Mouse (Mus musculus) heart, embryonic 16.5 days (tissue): Measurements from ENCODE around the gene Slc25a35. TPM values are rescaled to one million over a fixed set of nuclear protein-coding genes. Genes with fewer than 3 reads are reported as not detected.
"Not testable (repeated sequence)": the region's sequence is repeated elsewhere in the genome, so short reads cannot be mapped to it uniquely, and the experiment has no call there.

Experiments used
- ATAC-seq: fragments of 200-750 bp; cut with Nextera tagmentation; replicated peaks from 2 replicates; pipeline ENCODE4 v1.8.0; 2017; ENCODE audit warnings: moderate number of reproducible peaks; ENCODE audit not compliant: insufficient read depth, low FRiP score; ENCODE audit errors: extremely low read depth
- H3K27ac ChIP-seq: fragments of 300-500 bp; sonication (generic); 2 replicates; pipeline ENCODE4 v1.5.1; 2014; ENCODE audit warnings: mild to moderate bottlenecking, low read length, control low read depth, moderate library complexity
- H3K27me3 ChIP-seq: fragments of 300-500 bp; sonication (generic); 2 replicates; pipeline ENCODE4 v1.6.1; 2014; ENCODE audit warnings: low read length, mixed read lengths; ENCODE audit not compliant: control insufficient read depth, insufficient read depth
- H3K36me3 ChIP-seq: fragments of 300-500 bp; sonication (generic); 2 replicates; pipeline ENCODE4 v1.6.1; 2014; ENCODE audit not compliant: control insufficient read depth, insufficient read depth
- H3K4me1 ChIP-seq: fragments of 300-500 bp; sonication (generic); 2 replicates; pipeline ENCODE4 v1.6.1; 2014; ENCODE audit warnings: low read length, mixed read lengths; ENCODE audit not compliant: control insufficient read depth, insufficient read depth
- H3K4me2 ChIP-seq: fragments of 300-500 bp; sonication (generic); 2 replicates; pipeline ENCODE4 v1.6.1; 2014; ENCODE audit warnings: low read depth, mild to moderate bottlenecking, control low read depth, low read length
- H3K4me3 ChIP-seq: fragments of 300-500 bp; sonication (generic); 2 replicates; pipeline ENCODE4 v1.5.1; 2014; ENCODE audit warnings: mild to moderate bottlenecking, control low read depth, low read length
- H3K9ac ChIP-seq: fragments of 300-500 bp; sonication (generic); 2 replicates; pipeline ENCODE4 v1.6.1; 2014; ENCODE audit warnings: low read length, control low read depth
- H3K9me3 ChIP-seq: fragments of 300-500 bp; sonication (generic); replicated peaks from 2 replicates; pipeline ENCODE4 v1.6.1; 2016; ENCODE audit warnings: low read length; ENCODE audit not compliant: control insufficient read depth
- WGBS: fragments of 180-500 bp; shearing (Covaris S2); extraction: QIAGEN DNeasy Blood & Tissue Kit; methylation state at CpG from one replicate; pipeline ENCODE4 v1.1.7; 2014; 5-methylcytosine and 5-hydroxymethylcytosine counted together
- polyA plus RNA-seq: library from polyadenylated mRNA; unstranded; fragments of >200 nt; fragmentation: Nextera tagmentation; extraction: Ambion mirVana; gene quantifications from 2 replicates; pipeline ENCODE4 v1.2.1, GENCODE M21; 2015

Slc25a35 gene
- polyA plus RNA-seq, 1 experiment from 2014 or later: 1.7 TPM

DNA sequence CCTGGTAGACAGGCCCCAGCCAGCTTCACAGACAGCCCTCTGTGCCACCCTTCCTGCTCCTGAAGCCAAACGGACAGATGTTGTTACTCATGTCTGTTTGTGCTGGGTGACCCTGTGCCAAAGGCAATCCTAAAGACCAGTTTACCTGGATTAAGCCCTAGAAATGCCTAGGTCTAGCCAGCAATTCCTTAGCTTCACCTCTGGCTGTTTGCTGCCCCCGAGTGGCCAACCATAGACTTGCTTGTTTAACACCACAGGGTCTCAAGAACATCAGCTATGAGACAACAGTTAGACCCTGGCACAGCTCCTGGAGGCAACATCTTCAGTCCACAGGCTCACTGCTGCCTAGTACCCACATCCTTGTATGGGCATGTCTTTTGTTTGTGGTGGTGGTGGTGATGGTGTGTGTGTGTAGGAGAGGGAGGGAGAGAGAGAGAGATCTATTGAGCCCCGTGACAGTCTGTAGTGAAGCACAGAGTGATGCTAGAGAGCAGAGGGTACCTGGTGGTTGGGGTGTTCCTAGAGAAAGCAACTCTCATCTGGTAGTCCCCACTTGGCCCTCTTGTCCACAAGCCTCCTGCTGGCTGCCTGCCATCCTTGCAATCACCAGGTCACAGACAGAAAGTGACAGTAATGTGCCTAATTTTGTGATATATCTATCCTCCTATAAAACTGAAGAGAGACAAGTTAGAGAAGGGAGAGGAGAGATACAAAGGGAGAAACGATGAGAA, 14.9 kb downstream of the Slc25a35 start:
- Histone ChIP-seq H3K4me1 (no peaks in the 10 kb centered on the region), H3K36me3 (peaks cover 5% of the 10 kb centered on the region), H3K4me3 (no peak overlapping the region), H3K4me2 (no peak overlapping the region), H3K27me3 (no peaks in the 10 kb centered on the region), H3K9me3 (no peaks in the 10 kb centered on the region), H3K9ac (no peak overlapping the region), H3K27ac (no peak overlapping the region)
- no peak for ATAC-seq
- WGBS: 33% methylated on average over 4 of the region's 4 CpGs

DNA sequence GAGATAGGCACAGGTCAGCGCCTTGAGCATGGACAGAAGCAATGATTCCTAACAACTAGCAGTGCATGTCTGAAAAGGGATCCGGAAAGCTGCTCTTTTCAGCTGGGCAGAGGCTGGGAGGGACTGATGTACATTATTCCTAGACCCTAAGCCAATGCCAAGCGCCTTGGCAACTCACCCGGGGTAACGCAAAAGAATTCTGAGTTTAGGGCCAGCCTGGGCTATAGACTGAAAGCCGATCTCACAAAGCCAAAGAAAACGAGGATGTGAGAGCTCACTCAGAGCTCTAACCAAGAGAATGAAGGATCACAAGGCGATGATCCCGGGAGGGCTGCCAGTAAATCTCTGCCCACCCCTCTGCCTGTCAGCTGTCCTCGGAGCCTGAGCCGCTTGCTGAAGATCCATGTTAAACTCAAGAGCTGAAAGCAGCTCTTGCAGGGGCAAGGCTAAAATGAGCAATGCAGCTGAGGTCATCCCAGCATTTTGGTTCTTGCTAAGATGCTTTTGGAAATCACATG, 19.5 kb downstream of the Slc25a35 start:
- Histone ChIP-seq H3K4me1 (no peaks in the 10 kb centered on the region), H3K27me3 (no peaks in the 10 kb centered on the region), H3K9me3 (no peaks in the 10 kb centered on the region), H3K36me3 (peaks cover 36% of the 10 kb centered on the region), H3K27ac (no peak overlapping the region), H3K4me2 (no peak overlapping the region), H3K9ac (no peak overlapping the region), H3K4me3 (no peak overlapping the region)
- 87% methylated on average over 11 of the region's 11 CpGs for WGBS
- ATAC-seq: no peak

DNA sequence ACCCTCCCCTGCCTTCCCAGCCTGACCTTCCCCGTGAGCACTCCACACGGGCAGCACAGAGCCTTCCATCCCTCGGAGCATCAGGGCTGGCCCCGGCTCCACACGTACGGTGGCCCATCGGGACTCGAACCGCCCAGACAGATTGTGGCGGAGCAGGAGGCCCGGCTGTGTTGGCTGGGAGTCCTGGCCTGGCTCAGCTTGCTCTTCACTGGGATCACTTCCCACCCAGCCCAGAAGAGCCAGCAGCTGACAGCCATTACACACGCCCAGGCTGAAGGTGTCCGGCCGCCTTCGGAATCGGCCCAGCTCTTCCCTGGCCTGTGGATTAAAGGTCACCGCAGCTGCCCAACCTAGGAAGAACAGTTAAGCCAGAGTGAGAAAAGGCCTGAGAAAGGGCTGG, 20.4 kb downstream of the Slc25a35 start:
- 82% methylated on average over 17 of the region's 17 CpGs for WGBS
- ATAC-seq: no peak
- no peak overlapping the region for H3K4me3 ChIP-seq
- H3K27ac ChIP-seq: no peak overlapping the region
- no peaks in the 10 kb centered on the region for H3K9me3 ChIP-seq
- no peaks in the 10 kb centered on the region for H3K27me3 ChIP-seq
- H3K36me3 ChIP-seq: peaks cover 43% of the 10 kb centered on the region
- H3K4me2 ChIP-seq: no peak overlapping the region
- H3K4me1 ChIP-seq: no peaks in the 10 kb centered on the region
- H3K9ac ChIP-seq: no peak overlapping the region

DNA sequence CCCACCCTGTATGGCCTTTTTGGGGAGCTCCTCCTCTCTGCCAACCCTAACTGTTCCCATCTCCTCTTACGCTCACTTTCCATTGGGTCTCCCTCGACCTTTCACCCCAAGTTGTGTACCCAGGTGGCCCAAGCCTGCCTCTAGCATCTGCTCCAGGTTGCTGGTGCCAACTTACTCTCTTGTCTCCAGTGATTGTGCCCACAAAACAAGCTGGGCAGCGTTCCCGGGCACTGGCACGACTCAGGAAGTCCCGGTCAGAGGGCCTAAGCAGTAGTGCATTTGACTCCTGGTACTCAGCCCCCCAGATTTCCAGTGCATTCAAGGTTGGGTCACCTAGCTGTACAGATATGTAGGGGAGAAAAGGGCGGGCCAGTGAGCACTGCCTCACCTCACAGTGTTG, 25.2 kb downstream of the Slc25a35 start:
- no peak overlapping the region for H3K27ac ChIP-seq
- 90% methylated on average over 7 of the region's 7 CpGs for WGBS
- peaks cover 72% of the 10 kb centered on the region for H3K36me3 ChIP-seq
- no peaks in the 10 kb centered on the region for H3K9me3 ChIP-seq
- no peak overlapping the region for H3K4me3 ChIP-seq
- ATAC-seq: no peak
- no peak overlapping the region for H3K9ac ChIP-seq
- no peaks in the 10 kb centered on the region for H3K4me1 ChIP-seq
- no peaks in the 10 kb centered on the region for H3K27me3 ChIP-seq
- no peak overlapping the region for H3K4me2 ChIP-seq

DNA sequence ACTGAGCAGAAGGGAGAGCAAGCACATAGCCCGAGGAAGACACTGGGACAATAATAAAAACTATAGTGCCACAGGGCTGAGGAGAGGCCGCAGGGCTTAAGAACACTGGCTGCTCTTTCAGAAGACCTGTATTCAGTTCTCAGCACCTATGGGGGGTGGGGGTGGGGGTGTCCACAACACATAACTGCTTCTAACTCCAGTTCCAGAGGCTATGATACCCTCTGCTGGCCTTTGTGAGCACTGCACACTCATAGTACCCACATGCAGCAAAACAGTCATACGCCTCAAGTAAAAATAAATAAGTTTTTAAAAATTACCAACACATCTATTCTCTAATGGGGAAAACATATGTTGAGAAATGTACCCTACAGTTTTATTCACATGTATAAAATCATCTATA, 26.4 kb downstream of the Slc25a35 start:
- H3K27me3 ChIP-seq: no peaks in the 10 kb centered on the region
- H3K27ac ChIP-seq: no peak overlapping the region
- no peak overlapping the region for H3K9ac ChIP-seq
- WGBS: 93% methylated on average over 3 of the region's 3 CpGs
- peaks cover 76% of the 10 kb centered on the region for H3K36me3 ChIP-seq
- no peak for ATAC-seq
- H3K9me3 ChIP-seq: no peaks in the 10 kb centered on the region
- no peaks in the 10 kb centered on the region for H3K4me1 ChIP-seq
- H3K4me2 ChIP-seq: no peak overlapping the region
- H3K4me3 ChIP-seq: no peak overlapping the region

DNA sequence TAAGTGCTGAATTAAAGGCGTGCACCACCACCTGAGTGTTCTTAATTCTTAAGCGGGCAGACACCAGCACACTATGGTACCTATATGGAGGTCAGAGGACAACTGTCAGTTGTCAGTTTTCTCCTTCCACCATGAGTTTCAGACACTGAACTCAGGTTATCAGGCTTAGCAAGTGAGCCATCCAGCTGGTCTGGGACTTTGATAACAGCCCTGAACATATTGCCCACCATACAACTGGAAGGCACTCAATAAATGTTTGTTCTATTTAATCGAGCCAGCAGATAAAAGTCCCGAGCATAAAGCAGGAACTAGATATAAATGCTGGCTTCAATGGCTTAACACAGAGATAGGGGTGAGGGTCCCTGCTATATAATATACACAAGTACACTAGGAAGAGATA, 29.1 kb downstream of the Slc25a35 start:
- WGBS: 86% methylated on average over 4 of the region's 4 CpGs
- H3K27me3 ChIP-seq: no peaks in the 10 kb centered on the region
- no peak overlapping the region for H3K4me3 ChIP-seq
- no peak for ATAC-seq
- no peaks in the 10 kb centered on the region for H3K9me3 ChIP-seq
- H3K4me1 ChIP-seq: no peaks in the 10 kb centered on the region
- no peak overlapping the region for H3K9ac ChIP-seq
- H3K27ac ChIP-seq: no peak overlapping the region
- peaks cover 80% of the 10 kb centered on the region for H3K36me3 ChIP-seq
- H3K4me2 ChIP-seq: no peak overlapping the region

DNA sequence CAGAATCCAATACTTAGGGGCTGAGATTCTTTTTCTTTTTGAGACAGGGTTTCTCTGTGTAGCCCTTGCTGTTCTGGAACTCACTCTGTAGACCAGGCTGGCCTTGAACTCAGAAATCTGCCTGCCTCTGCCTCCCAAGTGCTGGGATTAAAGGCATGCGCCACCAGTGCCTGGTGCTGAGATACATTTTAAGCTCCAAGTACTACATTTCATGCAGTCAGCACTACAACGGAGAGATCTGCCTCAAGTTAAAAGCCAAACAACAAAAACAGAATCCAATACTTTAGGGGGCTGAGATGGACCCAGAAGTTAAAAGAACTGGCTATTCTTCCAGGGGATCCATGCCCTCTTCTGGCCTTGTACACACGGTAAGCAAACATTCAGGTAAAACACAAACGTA, 34.9 kb downstream of the Slc25a35 start:
- not testable (repeated sequence) for H3K4me2 ChIP-seq, H3K9me3 ChIP-seq, H3K4me1 ChIP-seq, H3K9ac ChIP-seq, ATAC-seq, H3K27ac ChIP-seq, H3K4me3 ChIP-seq, H3K27me3 ChIP-seq
- H3K36me3 ChIP-seq: peaks cover 42% of the 10 kb centered on the region
- WGBS: 90% methylated on average over 4 of the region's 4 CpGs

DNA sequence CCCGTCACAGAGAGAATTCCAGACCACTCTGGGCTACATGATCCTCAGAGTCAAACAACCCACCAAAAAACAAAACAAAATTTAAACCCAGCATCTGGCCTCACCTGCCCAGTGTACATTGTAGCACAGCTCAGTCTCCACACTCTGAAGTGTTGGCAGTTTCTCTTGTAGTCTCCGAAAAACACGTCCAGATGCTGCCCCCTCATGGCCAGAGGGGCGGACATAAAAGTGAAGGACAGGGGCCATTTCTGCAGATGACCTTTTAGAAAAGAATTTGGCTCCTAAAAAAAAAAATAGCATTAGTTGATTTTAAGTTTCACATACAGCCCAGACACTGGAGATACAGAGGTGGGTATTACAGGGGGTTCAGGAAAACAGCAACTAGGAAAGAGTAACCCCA, 35.7 kb downstream of the Slc25a35 start:
- Histone ChIP-seq H3K27ac (no peak overlapping the region), H3K4me1 (no peaks in the 10 kb centered on the region), H3K27me3 (no peaks in the 10 kb centered on the region), H3K9me3 (no peaks in the 10 kb centered on the region), H3K4me2 (no peak overlapping the region), H3K4me3 (no peak overlapping the region), H3K36me3 (peaks cover 34% of the 10 kb centered on the region), H3K9ac (no peak overlapping the region)
- 42% methylated on average over 4 of the region's 4 CpGs for WGBS
- ATAC-seq: no peak

DNA sequence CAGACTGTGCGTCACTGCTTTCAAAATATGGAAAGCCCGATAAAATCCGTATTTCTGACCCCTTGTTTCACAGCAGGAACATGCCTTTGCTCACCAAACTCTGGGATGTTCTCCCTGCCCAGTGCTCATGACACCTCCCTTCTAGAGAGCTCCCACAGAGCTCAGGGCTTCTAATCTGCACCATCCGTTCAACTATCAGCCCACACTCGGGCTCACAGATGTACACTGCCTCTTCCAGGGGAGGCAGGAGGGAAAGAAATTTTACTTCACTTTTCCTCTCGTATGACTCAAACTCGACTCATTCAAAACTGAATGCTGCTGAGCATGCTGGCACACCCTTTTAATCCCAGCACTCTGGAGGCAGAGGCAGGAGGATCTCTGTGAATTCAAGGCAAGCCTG, 37.3 kb downstream of the Slc25a35 start:
- WGBS: 77% methylated on average over 7 of the region's 7 CpGs
- no peaks in the 10 kb centered on the region for H3K27me3 ChIP-seq
- H3K9me3 ChIP-seq: no peaks in the 10 kb centered on the region
- peaks cover 21% of the 10 kb centered on the region for H3K36me3 ChIP-seq
- no peak overlapping the region for H3K4me3 ChIP-seq
- H3K27ac ChIP-seq: no peak overlapping the region
- no peak overlapping the region for H3K4me2 ChIP-seq
- ATAC-seq: no peak
- no peaks in the 10 kb centered on the region for H3K4me1 ChIP-seq
- no peak overlapping the region for H3K9ac ChIP-seq
